Mouse (Mus musculus) testis, postnatal 14 days (tissue): Measurements from ENCODE around the gene Pcp4l1.
"Not testable (repeated sequence)": the region's sequence is repeated elsewhere in the genome, so short reads cannot be mapped to it uniquely, and the experiment has no call there.

ENCODE experiments used
- DNase-seq: peaks from one replicate; pipeline ENCODE4 v3.0.0; 2021; ENCODE audit warnings: low spot score

Gene Pcp4l1

GRCm38 (mm10) chr1:171187851-171188700 is 8.0 kb downstream of the Pcp4l1 start:
- DNase-seq = no peak

- DNase-seq = no peak
These were observed 10.4 kb downstream of the Pcp4l1 start for GRCm38 (mm10) chr1:171185655-171186054.

GRCm38 (mm10) chr1:171184314-171184713 is 11.8 kb downstream of the Pcp4l1 start:
- no peak for DNase-seq

GRCm38 (mm10) chr1:171183620-171184019 is 12.4 kb downstream of the Pcp4l1 start:
- DNase-seq = no peak

- no peak for DNase-seq
These were observed 13.0 kb downstream of the Pcp4l1 start for GRCm38 (mm10) chr1:171183025-171183424.

GRCm38 (mm10) chr1:171179487-171180171 is 16.4 kb downstream of the Pcp4l1 start:
- DNase-seq = no peak

GRCm38 (mm10) chr1:171172779-171173178 is 23.3 kb downstream of the Pcp4l1 start:
- no peak for DNase-seq

GRCm38 (mm10) chr1:171171138-171171537 is 24.9 kb downstream of the Pcp4l1 start:
- no peak for DNase-seq

GRCm38 (mm10) chr1:171169913-171170312 is 26.2 kb downstream of the Pcp4l1 start:
- no peak for DNase-seq

GRCm38 (mm10) chr1:171168906-171169305 is 27.2 kb downstream of the Pcp4l1 start:
- no peak for DNase-seq

GRCm38 (mm10) chr1:171165629-171166345 is 30.3 kb downstream of the Pcp4l1 start:
- no peak for DNase-seq

GRCm38 (mm10) chr1:171164258-171164657 is 31.8 kb downstream of the Pcp4l1 start:
- no peak for DNase-seq

GRCm38 (mm10) chr1:171162526-171162925 is 33.5 kb downstream of the Pcp4l1 start:
- no peak for DNase-seq

GRCm38 (mm10) chr1:171159485-171159975 is 36.5 kb downstream of the Pcp4l1 start:
- DNase-seq = no peak

GRCm38 (mm10) chr1:171157965-171158364 is 38.1 kb downstream of the Pcp4l1 start:
- DNase-seq = no peak

GRCm38 (mm10) chr1:171156644-171157043 is 39.4 kb downstream of the Pcp4l1 start:
- no peak for DNase-seq

- DNase-seq = no peak
These were observed 44.1 kb downstream of the Pcp4l1 start for GRCm38 (mm10) chr1:171151966-171152365.

- no peak for DNase-seq
These were observed 45.2 kb downstream of the Pcp4l1 start for GRCm38 (mm10) chr1:171150838-171151391.

GRCm38 (mm10) chr1:171149974-171150760 is 45.9 kb downstream of the Pcp4l1 start, which contains the start of the genes Sdhc and Mpz:
TSS of gene Sdhc (minus strand) at chr1:171150603.
TSS of gene Mpz (plus strand) at chr1:171150711.
- DNase-seq = peak; percentile 92

GRCm38 (mm10) chr1:171142981-171143380 is 53.1 kb downstream of the Pcp4l1 start:
- DNase-seq = not testable (repeated sequence)
